Mouse (Mus musculus) liver, embryonic 14.5 days (tissue): Measurements from ENCODE around the gene Btc. TPM values are rescaled to one million over a fixed set of nuclear protein-coding genes. Genes with fewer than 3 reads are reported as not detected.

ENCODE experiments used
- ATAC-seq: fragments of 200-750 bp; cut with Nextera tagmentation; 2 replicates; pipeline ENCODE4 v1.8.0; 2017; ENCODE audit warnings: moderate number of reproducible peaks, mild to moderate bottlenecking, moderate library complexity; ENCODE audit not compliant: insufficient read depth
- DNase-seq, 3 experiments: peaks; one replicate each; pipeline ENCODE4 v3.0.0-alpha.2; 2012 to 2013; ENCODE audit warnings: low read depth in 3 of 3, low spot score in 3 of 3
- H3K27ac ChIP-seq: fragments of 300-500 bp; sonication (generic); 2 replicates; pipeline ENCODE4 v1.5.1; 2014; ENCODE audit warnings: moderate library complexity, mild to moderate bottlenecking, control low read depth, inconsistent platforms
- H3K27me3 ChIP-seq: fragments of 300-500 bp; sonication (generic); 2 replicates; pipeline ENCODE4 v1.6.1; 2014; ENCODE audit warnings: mild to moderate bottlenecking, low read length, moderate library complexity; ENCODE audit not compliant: control insufficient read depth, insufficient read depth
- H3K36me3 ChIP-seq: fragments of 300-500 bp; sonication (generic); replicated peaks from 2 replicates; pipeline ENCODE4 v1.6.1; 2014; ENCODE audit warnings: low read depth; ENCODE audit not compliant: control insufficient read depth, insufficient read depth
- H3K4me1 ChIP-seq, 2 experiments: fragments of 200-500 bp in 1 of 2; fragments of 300-500 bp in 1 of 2; sonication (generic) in 1 of 2; replicated peaks; 2 replicates each; pipeline ENCODE4 v1.6.1; 2012 to 2014; ENCODE audit warnings: antibody characterized with exemption in 1 of 2, inconsistent platforms in 1 of 2, low read length in 1 of 2; ENCODE audit not compliant: control insufficient read depth in 2 of 2, insufficient read depth in 2 of 2
- H3K4me2 ChIP-seq: fragments of 300-500 bp; sonication (generic); 2 replicates; pipeline ENCODE4 v1.6.1; 2014; ENCODE audit warnings: low read depth, mild to moderate bottlenecking, control low read depth, moderate library complexity
- H3K4me3 ChIP-seq, 2 experiments: fragments of 200-500 bp in 1 of 2; fragments of 300-500 bp in 1 of 2; sonication (generic) in 1 of 2; 2 replicates each; pipeline ENCODE4 v1.5.1; 2012 to 2014; ENCODE audit warnings: low read depth in 2 of 2, low read length in 2 of 2, mild to moderate bottlenecking in 2 of 2, control low read depth in 1 of 2, inconsistent platforms in 1 of 2, moderate library complexity in 1 of 2; ENCODE audit not compliant: insufficient read depth in 1 of 2
- H3K9ac ChIP-seq: fragments of 300-500 bp; sonication (generic); replicated peaks from 2 replicates; pipeline ENCODE4 v1.6.1; 2014; ENCODE audit warnings: mild to moderate bottlenecking, control low read depth, moderate library complexity
- H3K9me3 ChIP-seq: fragments of 300-500 bp; sonication (generic); 2 replicates; pipeline ENCODE4 v1.6.1; 2016; ENCODE audit warnings: low read length, mixed read lengths; ENCODE audit not compliant: control insufficient read depth
- CTCF ChIP-seq: IDR thresholded peaks from 2 replicates; pipeline ENCODE4 v1.5.1; 2016; ENCODE audit warnings: antibody characterized with exemption, low read depth, control low read depth
- EP300 ChIP-seq: IDR thresholded peaks from 2 replicates; pipeline ENCODE4 v1.6.1; 2016; ENCODE audit warnings: antibody characterized with exemption, low read depth
- whole genome bisulfite sequencing: fragments of 180-500 bp; shearing (Covaris S2); extraction: QIAGEN DNeasy Blood & Tissue Kit; methylation state at CpG from one replicate; pipeline ENCODE4 v1.1.7; 2014; ENCODE audit not compliant: insufficient replicate concordance; 5-methylcytosine and 5-hydroxymethylcytosine counted together
- polyA plus RNA-seq, 2 experiments: library from polyadenylated mRNA; depleted of rRNA in 1 of 2; stranded (reverse) in 1 of 2; unstranded in 1 of 2; fragments of >200 nt; fragmentation: Nextera tagmentation in 1 of 2; extraction: Ambion mirVana in 1 of 2; gene quantifications; 2 replicates each; pipeline versions ENCODE4 v1.2.1 to v1.2.3; 2012 to 2014

The Btc gene
- polyA plus RNA-seq (2012; rRNA removed) = 0.13 and 0.23 TPM in 2 replicates
- 0.37 and 0.38 TPM in 2 replicates for polyA plus RNA-seq (2014; fragmentation: Nextera tagmentation; extraction: Ambion mirVana)

- no peaks in the 10 kb centered on the region for H3K9me3 ChIP-seq
- H3K4me1 ChIP-seq = no peaks in the 10 kb centered on the region
- H3K9ac ChIP-seq = peak within 1 kb of the TSS; percentile 44
- peak; percentile 70 for ATAC-seq
- TF ChIP-seq EP300 (no peak), CTCF (peak; percentile 68)
- H3K4me3 ChIP-seq = peak within 1 kb of the TSS; percentile 42 to 52
- peak; percentile 5 to 11 (median 6) for DNase-seq
- WGBS = 7% methylated on average over 19 of the region's 19 CpGs
- H3K36me3 ChIP-seq = no peaks in the 10 kb centered on the region
- no peaks in the 10 kb centered on the region for H3K27me3 ChIP-seq
- peak within 1 kb of the TSS; percentile 62 for H3K4me2 ChIP-seq
- no peak within 1 kb of the TSS for H3K27ac ChIP-seq
Observed at GRCm38 (mm10) chr5:91402339-91403211, at the start of gene Btc. Gene Btc, minus strand, starts transcription at chr5:91402994.

GRCm38 (mm10) chr5:91444981-91445517 lies 42.3 kb upstream of the Btc start:
- no peak for ATAC-seq
- DNase-seq = no peak
- no peak overlapping the region for H3K4me2 ChIP-seq
- 15% methylated on average over 3 of the region's 3 CpGs for WGBS
- no peak overlapping the region for H3K27ac ChIP-seq
- H3K4me1 ChIP-seq = no peaks in the 10 kb centered on the region
- no peak overlapping the region for H3K4me3 ChIP-seq
- TF ChIP-seq CTCF (no peak), EP300 (no peak)
- no peaks in the 10 kb centered on the region for H3K36me3 ChIP-seq
- H3K9ac ChIP-seq = no peak overlapping the region
- H3K27me3 ChIP-seq = no peaks in the 10 kb centered on the region
- H3K9me3 ChIP-seq = no peaks in the 10 kb centered on the region

- no peaks in the 10 kb centered on the region for H3K4me1 ChIP-seq
- no peak overlapping the region for H3K4me3 ChIP-seq
- H3K27me3 ChIP-seq = no peaks in the 10 kb centered on the region
- no peaks in the 10 kb centered on the region for H3K9me3 ChIP-seq
- H3K9ac ChIP-seq = no peak overlapping the region
- TF ChIP-seq CTCF = no peak
- TF ChIP-seq EP300 = no peak
- DNase-seq (no peak), ATAC-seq (no peak)
- no peak overlapping the region for H3K4me2 ChIP-seq
- no peaks in the 10 kb centered on the region for H3K36me3 ChIP-seq
- WGBS = 49% methylated on average over 6 of the region's 6 CpGs
- no peak overlapping the region for H3K27ac ChIP-seq
Observed at GRCm38 (mm10) chr5:91436563-91436962, 33.8 kb upstream of the Btc start.

DNA sequence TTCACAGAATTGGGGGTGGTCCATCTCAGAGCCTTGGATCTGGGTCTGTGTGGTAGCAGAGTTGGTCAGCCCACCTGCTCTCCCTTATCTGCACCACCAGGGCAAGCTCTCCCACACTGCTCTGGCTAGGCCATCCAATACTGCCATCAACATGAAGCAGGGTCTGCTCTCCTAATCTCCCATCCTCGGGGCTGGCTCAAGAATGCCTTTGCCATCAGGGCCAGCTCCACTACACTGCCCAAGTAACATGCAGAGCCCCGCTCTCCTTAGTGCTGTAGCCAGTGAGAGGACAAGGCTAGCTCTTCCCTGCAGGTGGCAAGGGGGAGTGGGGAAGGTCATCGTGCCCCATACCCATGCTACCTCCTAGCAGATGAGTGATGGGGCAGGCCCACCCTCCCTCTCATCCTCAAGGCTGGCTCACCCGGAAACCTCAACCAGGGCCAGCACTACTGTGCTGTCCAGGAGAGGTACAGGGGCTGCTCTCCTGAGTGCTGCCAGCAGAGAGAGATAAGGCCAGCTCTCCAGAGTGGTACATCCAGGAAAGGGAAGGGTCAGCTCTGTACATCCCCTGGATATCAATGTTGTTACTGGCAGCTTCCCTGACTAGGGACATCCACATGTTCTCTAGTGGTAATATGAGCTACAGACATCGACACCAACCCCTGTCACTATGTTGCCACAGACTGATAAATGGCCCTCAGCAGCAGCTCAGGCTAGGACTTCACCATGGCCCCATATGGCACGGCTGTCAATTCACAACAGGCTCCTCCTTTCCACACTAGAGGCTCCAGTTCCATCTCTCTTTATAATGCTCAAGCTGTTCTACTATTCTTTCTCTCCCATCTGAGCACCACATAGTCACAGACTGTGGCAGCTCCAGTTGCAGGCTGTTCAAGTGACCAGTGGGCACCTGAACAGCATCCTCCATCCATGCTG lies 32.2 kb upstream of the Btc start:
- Histone ChIP-seq H3K4me2 (no peak overlapping the region), H3K9ac (no peak overlapping the region), H3K36me3 (no peaks in the 10 kb centered on the region), H3K4me3 (no peak overlapping the region), H3K4me1 (no peaks in the 10 kb centered on the region), H3K9me3 (no peaks in the 10 kb centered on the region), H3K27me3 (no peaks in the 10 kb centered on the region), H3K27ac (no peak overlapping the region)
- TF ChIP-seq EP300 (no peak), CTCF (no peak)
- DNase-seq (no peak), ATAC-seq (no peak)
- WGBS = 40% methylated on average over 6 of the region's 6 CpGs
